Mouse (Mus musculus): Measurements from ENCODE around the gene Gria3.

Gria3 gene

DNA sequence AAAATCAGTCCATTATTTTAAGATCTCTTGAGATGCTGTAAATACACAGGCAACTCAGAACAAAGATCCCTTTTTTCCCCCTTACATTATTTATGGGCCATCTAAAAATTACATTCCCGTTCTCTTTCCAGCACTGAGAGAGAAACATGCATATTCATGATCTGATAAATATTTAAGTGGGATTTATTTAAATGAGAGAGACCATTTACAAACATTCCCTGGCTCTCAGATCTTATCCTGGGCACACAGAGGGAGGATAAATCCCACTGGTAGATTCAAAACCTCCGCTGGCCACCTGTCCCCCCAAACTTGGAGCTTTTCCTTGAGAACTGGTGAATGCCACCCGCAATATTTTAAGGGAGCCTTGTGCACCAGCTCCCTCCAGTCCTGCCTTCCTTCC, 104.7 kb downstream of the Gria3 start:
- no peak for TF ChIP-seq GATA4 (IDR thresholded peaks at IDR 0.05; ENCODE audit: insufficient replicate concordance, low read length)

DNA sequence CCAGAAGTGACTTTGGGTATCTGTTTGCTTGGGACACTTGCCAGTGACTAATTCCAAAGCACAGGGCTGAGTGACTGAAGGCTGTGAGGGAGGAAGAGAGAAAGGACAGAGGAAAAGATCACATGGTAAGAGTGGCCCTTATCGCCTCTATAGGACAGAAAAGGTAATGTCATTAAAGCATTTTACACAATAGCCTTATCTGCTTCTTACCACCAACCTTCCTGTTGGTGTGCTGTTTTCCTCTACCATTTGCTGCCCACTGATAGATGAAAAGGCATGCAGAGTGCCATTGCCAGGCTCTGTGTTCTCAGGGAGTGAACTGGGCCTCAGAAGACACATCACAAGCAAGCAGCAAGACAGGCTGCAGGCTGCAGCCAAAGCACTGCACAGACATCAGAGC, 107.3 kb downstream of the Gria3 start:
- TF ChIP-seq GATA4 (IDR thresholded peaks at IDR 0.05; ENCODE audit: insufficient replicate concordance, low read length): no peak

DNA sequence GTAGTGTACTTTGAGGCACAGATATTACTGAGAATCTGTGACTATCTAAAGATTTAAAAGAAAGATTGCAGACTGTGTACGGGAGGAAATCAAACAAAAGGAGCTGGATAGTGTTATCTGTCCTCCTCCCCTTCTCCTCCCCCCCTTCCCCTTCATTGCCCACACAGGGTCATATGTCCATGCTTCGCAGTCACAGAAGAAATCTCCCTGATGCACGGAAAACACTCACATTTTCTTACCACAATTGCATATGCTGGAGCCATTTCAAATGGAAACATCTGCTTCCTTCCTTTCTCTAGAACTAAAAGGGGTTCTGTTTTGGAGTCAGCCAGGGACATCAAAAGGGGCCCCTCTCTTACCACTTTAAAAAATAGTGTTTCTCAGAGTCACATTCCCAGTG, 114.3 kb downstream of the Gria3 start:
- no peak for TF ChIP-seq GATA4 (IDR thresholded peaks at IDR 0.05; ENCODE audit: insufficient replicate concordance, low read length)

DNA sequence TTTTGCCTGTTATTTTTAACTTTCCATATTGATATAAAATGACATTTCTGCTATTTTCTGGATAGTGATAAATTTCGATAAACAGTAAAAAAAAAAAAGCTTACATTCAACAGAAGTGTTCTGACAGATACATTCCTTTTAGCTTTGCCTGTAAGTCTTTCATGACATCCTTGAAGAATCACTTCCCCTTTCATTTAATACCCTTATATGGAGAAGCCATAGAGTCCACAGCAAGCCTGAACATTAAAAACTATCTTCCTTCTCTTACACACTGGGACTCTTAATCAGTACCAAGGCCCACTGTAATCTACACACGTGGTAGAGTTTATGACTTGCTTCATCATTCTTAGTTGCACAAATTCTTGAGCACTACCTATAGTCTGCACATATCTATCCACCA, 131.9 kb downstream of the Gria3 start:
- TF ChIP-seq GATA4 (IDR thresholded peaks at IDR 0.05; ENCODE audit: insufficient replicate concordance, low read length): no peak

DNA sequence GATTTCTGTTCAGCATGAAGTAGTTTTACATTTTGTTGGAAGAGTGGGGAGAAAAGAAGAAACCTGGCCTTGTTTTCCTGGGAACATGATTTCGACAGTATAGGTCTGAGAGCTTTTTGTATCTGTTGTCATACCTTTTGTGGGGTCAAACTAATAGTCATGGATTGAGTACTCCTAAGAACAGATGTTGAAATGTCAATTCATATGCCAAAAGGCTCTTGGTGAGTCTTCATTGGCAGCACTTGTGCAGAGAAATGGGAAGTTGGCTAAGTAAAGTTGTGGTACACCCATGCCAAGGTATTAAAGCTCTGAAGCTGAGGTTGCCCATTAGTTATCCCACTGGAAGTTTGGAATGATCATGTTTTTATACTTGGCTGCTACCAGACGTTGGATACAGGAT, 135.2 kb downstream of the Gria3 start:
- no peak for TF ChIP-seq GATA4 (IDR thresholded peaks at IDR 0.05; ENCODE audit: insufficient replicate concordance, low read length)

DNA sequence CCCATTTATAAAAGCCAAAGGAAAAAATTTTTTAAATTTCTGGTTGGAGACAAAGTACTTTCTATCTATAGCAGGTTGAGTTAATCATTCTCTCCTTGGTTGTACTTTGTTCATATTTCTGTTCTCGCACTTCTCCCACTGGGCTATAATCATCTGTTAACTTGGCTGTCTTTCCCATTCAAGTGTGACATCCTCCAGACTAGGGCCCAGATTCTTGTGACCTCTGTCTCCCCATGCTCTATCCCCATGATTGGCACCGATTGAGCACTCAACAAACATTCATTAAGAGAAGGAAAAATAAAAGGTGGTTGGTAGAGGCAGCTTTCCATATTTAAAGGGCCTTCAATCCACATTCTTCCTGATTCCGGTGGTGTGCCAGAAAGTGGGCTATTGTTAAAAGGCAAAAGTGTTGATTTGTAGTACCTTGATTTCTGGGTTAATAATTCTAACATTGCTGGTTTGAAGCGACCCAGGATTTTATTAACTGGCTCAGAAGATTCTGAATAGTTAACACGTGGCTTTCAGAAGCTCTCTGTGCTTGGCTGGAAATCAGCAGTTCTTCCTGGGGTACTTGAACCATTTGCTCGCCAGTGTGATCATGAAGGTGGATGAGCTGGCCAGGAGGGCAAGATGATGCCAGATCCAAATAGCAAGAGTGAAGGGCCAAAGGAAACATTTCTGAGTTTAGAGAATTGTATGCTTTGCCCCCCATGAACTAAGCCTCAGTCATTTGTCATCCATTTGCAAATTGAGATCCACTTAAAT, 161.8 kb downstream of the Gria3 start:
- TF ChIP-seq GATA4 (IDR thresholded peaks at IDR 0.05; ENCODE audit: insufficient replicate concordance, low read length): no peak

DNA sequence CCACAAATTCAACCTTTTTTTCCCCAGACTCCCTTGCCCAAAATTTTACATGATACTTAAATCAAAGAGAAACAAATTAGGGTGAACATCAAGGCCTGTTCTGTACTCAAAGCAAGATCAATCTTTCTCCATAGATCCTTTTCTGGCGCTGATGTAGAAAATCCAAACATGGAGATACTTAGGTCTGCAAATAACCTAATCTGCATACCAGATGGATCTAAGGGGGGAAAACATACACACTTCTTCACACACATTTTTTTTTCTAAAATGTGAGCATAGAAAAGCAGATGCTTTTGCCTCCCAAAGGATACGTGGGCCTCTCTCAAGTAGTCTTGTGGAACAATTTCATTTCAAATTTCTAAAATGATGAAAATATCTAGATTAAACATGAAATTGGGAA, 164.2 kb downstream of the Gria3 start:
- no peak for TF ChIP-seq GATA4 (IDR thresholded peaks at IDR 0.05; ENCODE audit: insufficient replicate concordance, low read length)

DNA sequence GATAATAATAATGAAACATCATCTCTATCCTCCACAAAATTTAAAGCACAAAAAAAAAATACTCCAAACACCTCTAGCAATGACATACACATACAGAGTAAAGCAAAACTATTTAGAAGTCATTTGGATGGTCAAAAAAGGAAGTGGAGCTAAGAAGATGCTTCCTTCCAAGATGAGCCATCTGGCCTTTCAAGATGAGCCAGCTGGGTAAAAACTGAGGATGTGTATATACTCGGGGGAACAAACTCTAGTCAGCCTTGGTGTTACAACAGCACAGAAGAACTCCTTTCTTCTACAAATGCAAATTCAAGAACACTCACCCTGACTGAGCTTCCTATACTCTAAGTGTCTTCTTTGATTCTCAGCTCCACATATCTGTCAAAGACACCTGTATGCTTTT, 172.4 kb downstream of the Gria3 start:
- no peak for TF ChIP-seq GATA4 (IDR thresholded peaks at IDR 0.05; ENCODE audit: insufficient replicate concordance, low read length)

DNA sequence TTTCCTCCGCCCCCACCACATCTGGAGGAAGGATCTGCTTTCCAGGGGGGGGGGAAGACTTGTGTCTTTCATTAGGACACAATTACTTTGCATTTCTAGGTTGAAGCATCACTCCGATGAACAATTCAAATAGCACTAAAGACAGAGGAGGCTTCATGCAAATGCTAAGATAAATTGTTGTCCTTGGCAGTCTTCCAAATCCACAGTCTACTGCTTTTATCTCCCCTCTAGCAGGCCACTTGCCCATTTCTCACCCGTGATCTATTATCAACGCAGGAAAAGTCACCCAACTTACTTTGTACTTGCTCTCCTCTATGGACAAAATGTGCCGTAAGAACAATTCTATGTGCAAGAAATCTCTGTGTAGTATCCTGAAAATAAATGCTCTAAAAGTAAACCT, 178.1 kb downstream of the Gria3 start:
- TF ChIP-seq GATA4 (IDR thresholded peaks at IDR 0.05; ENCODE audit: insufficient replicate concordance, low read length): no peak

DNA sequence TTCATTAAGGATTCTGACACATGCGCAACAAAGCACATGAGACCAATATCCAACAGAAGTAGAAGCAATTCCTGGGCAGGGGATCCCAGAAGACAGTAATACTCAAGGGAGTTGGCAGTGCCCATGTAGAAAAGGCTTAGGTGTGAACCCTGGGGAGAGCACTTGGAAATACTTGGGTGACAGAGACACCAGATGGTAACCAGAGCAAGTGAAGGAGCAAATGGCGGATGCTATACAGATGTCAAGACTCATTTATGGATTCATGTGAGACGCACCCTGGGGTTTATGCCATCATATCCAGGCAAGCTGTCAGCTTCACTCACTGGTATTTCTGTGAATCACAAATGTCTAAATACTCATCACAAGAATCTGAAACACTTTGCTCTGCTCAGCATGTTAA, 187.0 kb downstream of the Gria3 start:
- no peak for TF ChIP-seq GATA4 (IDR thresholded peaks at IDR 0.05; ENCODE audit: insufficient replicate concordance, low read length)

DNA sequence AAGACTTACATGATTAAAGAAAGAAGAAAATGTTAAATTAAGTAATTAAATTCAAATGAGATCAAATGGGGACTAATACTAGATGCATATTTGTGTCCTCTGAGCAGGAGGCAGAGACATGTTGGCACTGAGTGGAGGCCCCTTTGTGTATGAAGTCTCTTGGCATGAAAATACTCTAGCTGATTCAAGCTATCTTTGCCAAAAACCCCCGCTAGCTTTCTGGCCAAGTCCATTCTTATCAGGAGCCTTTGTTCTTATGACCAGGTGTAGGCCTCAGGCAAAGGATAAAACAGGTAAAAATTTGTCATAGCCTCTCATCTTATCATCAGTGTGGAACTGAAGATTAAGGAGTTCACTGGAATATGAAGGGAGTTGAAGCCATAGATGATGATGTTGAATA, 206.5 kb downstream of the Gria3 start:
- no peak for TF ChIP-seq GATA4 (IDR thresholded peaks at IDR 0.05; ENCODE audit: insufficient replicate concordance, low read length)

DNA sequence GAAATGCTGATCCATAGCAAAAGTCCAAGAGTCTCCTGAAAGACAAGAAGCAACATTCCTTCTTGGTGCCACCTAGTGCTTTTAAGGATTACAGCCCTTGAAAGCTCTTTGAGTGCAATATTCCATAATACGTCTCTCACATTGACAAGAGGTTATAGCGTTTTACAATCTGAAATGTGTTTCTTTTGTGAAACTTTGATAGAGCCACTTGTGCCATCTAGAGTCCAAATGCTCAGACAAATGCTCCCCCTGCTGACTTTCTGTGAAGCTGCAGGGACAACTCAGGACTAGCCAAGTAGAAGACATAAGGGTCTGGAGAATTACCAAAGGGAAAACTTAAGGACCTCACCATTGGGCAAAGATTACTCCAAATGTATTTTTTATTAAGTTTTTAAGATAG, 214.3 kb downstream of the Gria3 start:
- TF ChIP-seq GATA4 (IDR thresholded peaks at IDR 0.05; ENCODE audit: insufficient replicate concordance, low read length): no peak

DNA sequence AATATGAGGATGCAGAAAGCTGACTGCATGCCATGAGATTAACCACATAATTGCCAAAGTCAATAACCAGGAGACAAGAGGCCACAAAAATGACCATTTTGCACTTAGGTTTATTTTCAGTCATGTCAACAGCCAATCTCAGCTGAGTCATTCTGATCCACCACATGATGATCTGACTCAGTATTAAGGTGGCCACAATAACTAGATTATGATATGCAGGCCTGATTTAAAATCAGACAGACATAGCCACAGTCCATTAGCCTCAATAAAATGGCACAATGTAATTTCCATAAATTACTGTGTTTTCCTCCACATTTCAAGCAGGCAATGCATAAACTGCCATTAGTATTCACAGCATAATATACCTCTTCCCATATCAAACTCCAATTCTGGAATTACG, 216.3 kb downstream of the Gria3 start:
- no peak for TF ChIP-seq GATA4 (IDR thresholded peaks at IDR 0.05; ENCODE audit: insufficient replicate concordance, low read length)

DNA sequence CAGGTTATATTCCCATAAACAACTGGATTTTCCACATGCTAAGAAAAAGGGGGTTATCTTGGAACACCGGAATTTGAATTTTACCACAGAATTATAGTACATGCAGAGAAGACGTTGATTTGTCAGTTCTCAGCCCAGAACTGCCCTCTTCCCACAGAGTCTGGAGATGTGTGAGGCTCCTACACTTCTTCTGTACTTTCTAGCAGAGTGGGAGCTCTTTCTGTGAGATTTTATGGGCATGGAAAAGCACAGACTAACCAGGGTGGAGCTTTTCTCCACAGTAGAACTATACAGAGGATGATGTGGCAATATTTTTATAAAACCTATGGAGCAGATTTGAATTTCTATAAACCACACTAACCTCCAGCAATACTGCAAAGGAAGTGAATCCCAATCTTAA, 217.7 kb downstream of the Gria3 start:
- no peak for TF ChIP-seq GATA4 (IDR thresholded peaks at IDR 0.05; ENCODE audit: insufficient replicate concordance, low read length)

DNA sequence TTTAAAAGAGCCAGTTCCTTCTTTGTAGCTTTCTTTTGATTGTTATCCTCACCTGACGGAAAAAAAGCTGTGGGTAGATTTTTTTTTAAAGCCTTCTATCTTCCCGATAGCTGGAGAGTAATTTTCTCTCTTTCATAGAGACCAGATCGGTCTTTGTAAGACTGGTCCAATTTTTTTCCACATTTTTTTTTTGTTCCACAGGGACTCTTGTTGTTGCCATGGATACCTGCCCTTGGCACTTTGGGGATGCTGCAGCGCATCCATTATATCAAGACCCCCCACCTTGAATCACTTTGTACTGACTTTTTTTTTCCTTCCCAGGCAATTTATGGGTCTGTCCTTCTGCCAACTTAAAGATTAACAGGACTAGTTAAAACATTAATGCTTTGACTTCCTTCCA, 232.9 kb downstream of the Gria3 start:
- TF ChIP-seq GATA4 (IDR thresholded peaks at IDR 0.05; ENCODE audit: insufficient replicate concordance, low read length): no peak

DNA sequence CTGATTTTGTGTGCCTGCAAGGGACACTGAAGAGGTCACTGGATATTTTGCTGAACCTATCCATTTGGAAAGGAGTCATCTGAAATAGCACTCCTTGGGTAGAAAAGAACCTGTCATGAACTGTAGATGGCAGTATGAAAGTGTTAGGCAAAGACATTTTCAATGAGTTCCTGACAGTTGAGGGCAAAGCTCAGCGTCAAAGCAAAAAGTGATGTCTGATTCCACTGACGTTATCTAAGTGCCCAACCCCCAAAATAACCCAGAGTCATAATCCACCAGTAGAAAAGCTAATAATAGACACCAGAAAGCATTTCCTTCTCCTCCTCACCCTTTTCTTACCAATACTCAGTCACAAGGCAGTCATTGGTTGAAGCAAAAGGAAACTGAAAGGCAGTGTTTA, 244.3 kb downstream of the Gria3 start:
- TF ChIP-seq GATA4 (IDR thresholded peaks at IDR 0.05; ENCODE audit: insufficient replicate concordance, low read length): no peak

DNA sequence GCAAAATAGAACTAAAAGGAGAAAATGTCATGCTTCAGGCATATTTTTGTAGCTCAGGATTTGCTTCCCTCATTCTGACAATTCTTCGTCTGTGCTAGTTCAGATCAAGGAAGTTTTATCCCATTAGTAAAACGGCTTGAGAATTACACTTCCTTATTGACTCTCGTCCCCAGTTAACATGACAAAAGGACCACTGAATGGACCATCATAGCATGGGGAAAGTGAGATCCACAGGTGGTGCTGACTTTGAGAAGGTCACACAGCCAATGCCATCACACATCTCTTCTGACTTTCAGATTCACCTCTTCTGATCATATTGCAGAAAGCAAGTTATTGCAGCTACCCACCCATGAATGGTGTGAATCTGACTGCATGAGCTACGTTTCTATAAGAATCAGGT, 257.1 kb downstream of the Gria3 start:
- TF ChIP-seq GATA4 (IDR thresholded peaks at IDR 0.05; ENCODE audit: insufficient replicate concordance, low read length): no peak
